Mouse (Mus musculus) forebrain, embryonic 12.5 days (tissue): ENCODE measurements around the gene Ankrd23. TPM values are rescaled to one million over a fixed set of nuclear protein-coding genes. Genes with fewer than 3 reads are reported as not detected.

Source experiments
- ATAC-seq: fragments of 200-750 bp; cut with Nextera tagmentation; 2 replicates; pipeline ENCODE4 v1.8.0; 2017; ENCODE audit warnings: moderate TSS enrichment; ENCODE audit not compliant: low FRiP score
- H3K27ac ChIP-seq: fragments of 300-500 bp; sonication (generic); 2 replicates; pipeline ENCODE4 v1.5.1; 2016; ENCODE audit warnings: mild to moderate bottlenecking
- H3K27me3 ChIP-seq: fragments of 300-500 bp; sonication (generic); 2 replicates; pipeline ENCODE4 v1.6.1; 2016; ENCODE audit warnings: mild to moderate bottlenecking
- H3K36me3 ChIP-seq: fragments of 300-500 bp; sonication (generic); replicated peaks from 2 replicates; pipeline ENCODE4 v1.6.1; 2016; ENCODE audit warnings: mild to moderate bottlenecking
- H3K4me1 ChIP-seq: fragments of 300-500 bp; sonication (generic); 2 replicates; pipeline ENCODE4 v1.6.1; 2016
- H3K4me2 ChIP-seq: fragments of 300-500 bp; sonication (generic); 2 replicates; pipeline ENCODE4 v1.6.1; 2016; ENCODE audit warnings: mild to moderate bottlenecking, moderate library complexity
- H3K4me3 ChIP-seq: fragments of 300-500 bp; sonication (generic); replicated peaks from 2 replicates; pipeline ENCODE4 v1.5.1; 2016; ENCODE audit warnings: mild to moderate bottlenecking
- H3K9ac ChIP-seq: fragments of 300-500 bp; sonication (generic); 2 replicates; pipeline ENCODE4 v1.6.1; 2016; ENCODE audit warnings: mild to moderate bottlenecking
- H3K9me3 ChIP-seq: fragments of 300-500 bp; sonication (generic); 2 replicates; pipeline ENCODE4 v1.6.1; 2016
- WGBS: fragments of 180-500 bp; shearing (Covaris S2); methylation state at CpG from one replicate; pipeline ENCODE4 v1.1.7; 2016; 5-methylcytosine and 5-hydroxymethylcytosine counted together
- polyA plus RNA-seq: library from polyadenylated mRNA; unstranded; fragments of >200 nt; fragmentation: Nextera tagmentation; extraction: Ambion mirVana; gene quantifications from 2 replicates; pipeline ENCODE4 v1.2.1, GENCODE M21; 2016

The Ankrd23 gene
- polyA plus RNA-seq, 1 experiment from 2014 or later: 14.8 TPM

- H3K27me3 ChIP-seq: peaks cover 31% of the 10 kb centered on the region
Measured at GRCm38 (mm10) chr1:36572709-36573108, 36.0 kb upstream of the Ankrd23 start.

DNA sequence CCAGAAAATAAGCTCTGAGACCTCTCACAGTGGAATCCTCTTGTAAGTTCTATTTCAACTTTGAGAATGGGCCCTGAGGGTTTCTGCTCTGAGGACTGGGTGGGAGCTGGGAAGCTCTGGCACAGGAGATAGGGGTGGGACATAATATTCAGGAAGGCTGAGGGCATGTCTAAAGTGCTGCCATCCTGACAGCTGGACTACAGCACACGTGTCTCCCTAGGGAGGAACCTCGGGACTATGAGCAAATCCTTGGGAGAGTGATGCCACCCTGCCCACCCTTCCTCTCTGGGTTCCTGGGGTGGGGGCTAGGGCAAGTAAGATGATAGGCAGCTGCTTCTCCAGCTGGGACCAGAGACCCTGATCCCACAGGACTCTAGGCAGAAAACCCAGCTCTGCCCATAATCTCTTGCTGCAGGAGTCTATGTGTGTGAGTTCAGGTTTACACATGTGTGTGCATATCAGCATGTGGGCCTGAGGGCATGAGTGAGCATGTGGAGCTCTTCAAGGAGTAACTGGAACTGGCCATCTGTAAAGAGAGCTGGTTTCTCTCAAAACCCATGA lies 35.5 kb upstream of the Ankrd23 start:
- no peak overlapping the region for H3K4me3 ChIP-seq
- ATAC-seq: no peak
- H3K4me1 ChIP-seq: peaks cover 12% of the 10 kb centered on the region
- 77% methylated on average over 2 of the region's 2 CpGs for WGBS
- no peaks in the 10 kb centered on the region for H3K9me3 ChIP-seq
- H3K27ac ChIP-seq: no peak overlapping the region
- H3K4me2 ChIP-seq: no peak overlapping the region
- peaks cover 26% of the 10 kb centered on the region for H3K27me3 ChIP-seq
- no peak overlapping the region for H3K9ac ChIP-seq
- H3K36me3 ChIP-seq: no peaks in the 10 kb centered on the region

More at GRCm38 (mm10) chr1:36572709-36573108, 36.0 kb upstream of the Ankrd23 start:
- peaks cover 12% of the 10 kb centered on the region for H3K4me1 ChIP-seq
- H3K9me3 ChIP-seq: no peaks in the 10 kb centered on the region
- H3K9ac ChIP-seq: no peak overlapping the region
- no peaks in the 10 kb centered on the region for H3K36me3 ChIP-seq
- no peak overlapping the region for H3K4me3 ChIP-seq
- WGBS: 69% methylated on average over 1 of the region's 1 CpGs
- ATAC-seq: no peak
- H3K27ac ChIP-seq: no peak overlapping the region
- no peak overlapping the region for H3K4me2 ChIP-seq

- ATAC-seq: no peak
- Histone ChIP-seq H3K36me3 (no peaks in the 10 kb centered on the region), H3K4me1 (peaks cover 12% of the 10 kb centered on the region), H3K4me3 (no peak overlapping the region), H3K9ac (no peak overlapping the region), H3K9me3 (no peaks in the 10 kb centered on the region), H3K27me3 (peaks cover 20% of the 10 kb centered on the region), H3K4me2 (no peak overlapping the region), H3K27ac (no peak overlapping the region)
- WGBS: 57% methylated on average over 6 of the region's 6 CpGs
Measured at GRCm38 (mm10) chr1:36571627-36572026, 34.9 kb upstream of the Ankrd23 start.

DNA sequence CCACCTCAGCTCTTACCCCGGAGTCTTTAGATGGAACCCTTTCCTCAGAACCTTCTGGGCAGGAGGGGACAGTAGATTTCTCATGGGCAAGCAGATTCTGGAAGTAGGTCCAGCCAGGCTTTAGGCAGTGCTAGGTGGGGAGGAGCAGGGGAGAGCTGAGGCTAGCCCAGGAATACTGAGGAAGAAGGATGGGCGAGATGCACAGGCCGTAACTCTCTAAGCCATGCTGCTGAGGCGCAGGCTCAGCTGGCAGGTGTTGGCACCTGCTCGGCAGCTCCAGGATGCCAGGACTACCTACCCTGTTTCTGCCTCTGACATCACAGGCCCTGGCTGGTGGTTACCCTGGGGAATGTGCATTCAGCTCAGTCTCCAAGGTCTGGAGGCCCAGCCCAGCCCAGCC lies 33.6 kb upstream of the Ankrd23 start:
- Histone ChIP-seq H3K4me1 (peaks cover 5% of the 10 kb centered on the region; the same call in 1 of the 2 replicates), H3K27ac (no peak overlapping the region), H3K9ac (no peak overlapping the region), H3K36me3 (no peaks in the 10 kb centered on the region), H3K4me3 (no peak overlapping the region), H3K4me2 (no peak overlapping the region), H3K9me3 (no peaks in the 10 kb centered on the region), H3K27me3 (peaks cover 15% of the 10 kb centered on the region; the same call in 1 of the 2 replicates)
- WGBS: 86% methylated on average over 5 of the region's 5 CpGs
- ATAC-seq: no peak

DNA sequence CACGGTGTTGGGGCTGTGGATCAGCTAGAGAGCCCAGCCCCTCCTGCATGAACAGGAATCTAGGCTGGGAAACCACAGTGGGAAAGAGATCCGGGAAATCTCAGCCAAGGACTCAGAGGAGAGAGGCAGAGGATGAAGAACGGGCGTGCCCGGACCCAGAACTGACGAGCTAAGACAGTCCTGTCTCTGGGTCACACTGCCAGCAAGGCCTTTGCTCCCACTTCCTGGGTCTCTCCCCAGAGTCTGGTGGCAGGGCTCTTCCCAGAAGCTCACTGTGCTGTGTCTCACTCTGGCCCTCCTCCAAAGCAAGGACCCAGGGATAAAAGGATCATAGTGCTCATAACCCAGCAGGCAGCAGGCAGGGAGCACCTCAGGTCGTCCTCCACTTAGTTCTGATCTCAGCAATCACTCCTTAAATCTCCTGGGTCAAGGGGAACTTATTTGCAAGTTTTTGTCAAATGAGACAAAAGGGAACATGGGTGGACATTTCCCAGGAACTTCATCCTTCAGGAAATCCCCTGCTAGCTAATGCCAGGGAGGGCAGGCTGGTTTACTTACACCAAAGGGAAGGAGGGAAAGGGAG lies 33.1 kb upstream of the Ankrd23 start:
- Histone ChIP-seq H3K4me1 (peaks cover 5% of the 10 kb centered on the region; the same call in 1 of the 2 replicates), H3K4me3 (no peak overlapping the region), H3K27ac (no peak overlapping the region), H3K9me3 (no peaks in the 10 kb centered on the region), H3K27me3 (peaks cover 14% of the 10 kb centered on the region; the same call in 1 of the 2 replicates), H3K9ac (0 out of 2 replicates have a peak overlapping the region, but pooled peaks have one; percentile 4), H3K4me2 (no peak overlapping the region), H3K36me3 (no peaks in the 10 kb centered on the region)
- WGBS: 50% methylated on average over 7 of the region's 7 CpGs
- no peak for ATAC-seq

GRCm38 (mm10) chr1:36568776-36569175 lies 32.1 kb upstream of the Ankrd23 start:
- no peak overlapping the region for H3K4me3 ChIP-seq
- H3K9me3 ChIP-seq: no peaks in the 10 kb centered on the region
- no peak overlapping the region for H3K4me2 ChIP-seq
- H3K27me3 ChIP-seq: peaks cover 22% of the 10 kb centered on the region; the same call in 1 of the 2 replicates
- WGBS: 84% methylated on average over 4 of the region's 4 CpGs
- no peak for ATAC-seq
- H3K4me1 ChIP-seq: peaks cover 5% of the 10 kb centered on the region; the same call in 1 of the 2 replicates
- no peaks in the 10 kb centered on the region for H3K36me3 ChIP-seq
- H3K9ac ChIP-seq: no peak overlapping the region
- no peak overlapping the region for H3K27ac ChIP-seq

- peaks cover 22% of the 10 kb centered on the region; the same call in 1 of the 2 replicates for H3K27me3 ChIP-seq
- H3K27ac ChIP-seq: no peak overlapping the region
- H3K9me3 ChIP-seq: no peaks in the 10 kb centered on the region
- H3K4me1 ChIP-seq: peaks cover 5% of the 10 kb centered on the region; the same call in 1 of the 2 replicates
- no peak overlapping the region for H3K4me2 ChIP-seq
- no peak overlapping the region for H3K4me3 ChIP-seq
- no peaks in the 10 kb centered on the region for H3K36me3 ChIP-seq
- 43% methylated on average over 21 of the region's 21 CpGs for WGBS
- no peak overlapping the region for H3K9ac ChIP-seq
- ATAC-seq: no peak
Measured at GRCm38 (mm10) chr1:36567818-36568603, 31.3 kb upstream of the Ankrd23 start.

- no peaks in the 10 kb centered on the region for H3K9me3 ChIP-seq
- H3K9ac ChIP-seq: no peak overlapping the region
- H3K36me3 ChIP-seq: no peaks in the 10 kb centered on the region
- no peak overlapping the region for H3K4me2 ChIP-seq
- H3K27me3 ChIP-seq: peaks cover 22% of the 10 kb centered on the region; the same call in 1 of the 2 replicates
- no peak overlapping the region for H3K27ac ChIP-seq
- H3K4me3 ChIP-seq: no peak overlapping the region
- no peak for ATAC-seq
- WGBS: 15% methylated on average over 2 of the region's 2 CpGs
- peaks cover 5% of the 10 kb centered on the region; the same call in 1 of the 2 replicates for H3K4me1 ChIP-seq
Measured at GRCm38 (mm10) chr1:36566425-36566824, 29.7 kb upstream of the Ankrd23 start.

GRCm38 (mm10) chr1:36564101-36564500 lies 27.4 kb upstream of the Ankrd23 start:
- Histone ChIP-seq H3K36me3 (no peaks in the 10 kb centered on the region), H3K9ac (no peak overlapping the region), H3K9me3 (no peaks in the 10 kb centered on the region), H3K4me3 (no peak overlapping the region), H3K27ac (no peak overlapping the region), H3K27me3 (peaks cover 36% of the 10 kb centered on the region), H3K4me2 (no peak overlapping the region), H3K4me1 (peaks cover 7% of the 10 kb centered on the region; the same call in 1 of the 2 replicates)
- no peak for ATAC-seq
- 80% methylated on average over 6 of the region's 6 CpGs for WGBS

GRCm38 (mm10) chr1:36563632-36564031 lies 26.9 kb upstream of the Ankrd23 start:
- Histone ChIP-seq H3K9ac (no peak overlapping the region), H3K27me3 (peaks cover 39% of the 10 kb centered on the region), H3K36me3 (no peaks in the 10 kb centered on the region), H3K4me3 (no peak overlapping the region), H3K4me2 (no peak overlapping the region), H3K4me1 (peaks cover 12% of the 10 kb centered on the region), H3K9me3 (no peaks in the 10 kb centered on the region), H3K27ac (no peak overlapping the region)
- 71% methylated on average over 4 of the region's 4 CpGs for WGBS
- ATAC-seq: no peak

GRCm38 (mm10) chr1:36563197-36563596 lies 26.5 kb upstream of the Ankrd23 start:
- Histone ChIP-seq H3K27me3 (peaks cover 35% of the 10 kb centered on the region), H3K27ac (no peak overlapping the region), H3K4me1 (peaks cover 16% of the 10 kb centered on the region), H3K4me2 (no peak overlapping the region), H3K36me3 (no peaks in the 10 kb centered on the region), H3K4me3 (no peak overlapping the region), H3K9me3 (no peaks in the 10 kb centered on the region), H3K9ac (no peak overlapping the region)
- WGBS: 83% methylated on average over 2 of the region's 2 CpGs
- ATAC-seq: no peak

GRCm38 (mm10) chr1:36562388-36562787 lies 25.7 kb upstream of the Ankrd23 start:
- Histone ChIP-seq H3K9ac (no peak overlapping the region), H3K36me3 (no peaks in the 10 kb centered on the region), H3K4me1 (peaks cover 16% of the 10 kb centered on the region), H3K27me3 (peaks cover 33% of the 10 kb centered on the region), H3K4me2 (no peak overlapping the region), H3K27ac (no peak overlapping the region), H3K9me3 (no peaks in the 10 kb centered on the region), H3K4me3 (no peak overlapping the region)
- WGBS: 71% methylated on average over 4 of the region's 4 CpGs
- no peak for ATAC-seq
